Mouse (Mus musculus) neutrophil, adult 65 days (primary cell): ENCODE results near the gene Vmn2r42. TPM values are rescaled to one million over a fixed set of nuclear protein-coding genes. Genes with fewer than 3 reads are reported as not detected.

Experiments
- total RNA-seq: library from RNA; stranded (reverse); gene quantifications from 2 replicates; pipeline ENCODE4 v1.2.4, GENCODE M21; 2023

The Vmn2r42 gene
- not detected in 2 replicates for total RNA-seq

DNA sequence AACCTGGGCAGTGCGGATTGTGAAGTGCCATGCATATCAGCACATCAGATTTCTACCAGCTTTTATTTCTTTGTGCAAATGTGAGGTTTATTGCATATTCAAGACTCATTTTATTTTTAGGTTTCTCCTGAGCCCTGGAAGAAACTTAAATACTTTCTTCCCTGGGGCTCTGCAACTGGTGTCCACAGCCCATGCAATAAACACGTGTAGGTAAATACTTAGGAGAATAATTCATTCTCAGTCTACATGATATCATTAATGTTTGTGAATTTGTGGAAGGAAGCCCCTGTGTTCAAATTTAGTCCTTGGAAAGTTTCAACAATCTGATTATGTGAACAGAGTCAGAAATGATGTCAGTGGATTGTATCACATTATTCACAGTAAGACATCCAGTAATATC is at the start of gene Vmn2r42:
Vmn2r42 (minus strand) TSS at position 101 of the 400 bp plus-strand sequence.

DNA sequence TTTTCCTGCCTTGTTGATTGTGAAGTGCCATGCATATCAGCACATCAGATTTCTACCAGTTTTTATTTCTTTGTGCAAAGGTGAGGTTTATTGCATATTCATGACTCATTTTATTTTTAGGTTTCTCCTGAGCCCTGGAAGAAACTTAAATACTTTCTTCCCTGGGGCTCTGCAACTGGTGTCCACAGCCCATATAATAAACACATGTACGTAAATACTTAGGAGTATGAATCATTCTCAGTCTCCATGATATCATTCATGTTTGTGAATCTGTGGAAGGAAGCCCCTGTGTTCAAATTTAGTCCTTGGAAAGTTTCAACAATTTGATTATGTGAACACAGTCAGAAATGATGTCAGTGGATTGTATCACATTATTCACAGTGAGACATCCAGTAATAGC is 38.6 kb downstream of the Vmn2r42 start, which contains the start of gene Vmn2r41:
Vmn2r41 (minus strand) TSS at position 101 of the 400 bp plus-strand sequence.

Other genes starting within 250 kb of the Vmn2r42 start
- gene Vmn2r41, start 38.7 kb downstream of the Vmn2r42 start, total RNA-seq, result not detected in 2 replicates
- not detected in 2 replicates for gene Vmn2r43, start 60.3 kb upstream of the Vmn2r42 start, total RNA-seq
- gene Vmn2r44, start 183.0 kb upstream of the Vmn2r42 start, total RNA-seq, result not detected in 2 replicates